Mouse (Mus musculus): Measurements from ENCODE around the gene Alox12. TPM values are rescaled to one million over a fixed set of nuclear protein-coding genes. Genes with fewer than 3 reads are reported as not detected.

Alox12 gene
- total RNA-seq, 1 experiment = 0.49 TPM

- Histone ChIP-seq H3K9me3 (ENCODE audit: control insufficient read depth, insufficient read depth, low read depth, low read length) (no peaks in the 10 kb centered on the region), H3K27ac (ENCODE audit: insufficient read depth, low read depth, low read length, poor library complexity, severe bottlenecking) (no peak overlapping the region), H3K9ac (ENCODE audit: insufficient read depth, low read depth, low read length, poor library complexity, severe bottlenecking) (no peak overlapping the region), H3K4me3 (ENCODE audit: insufficient read depth in 1 of 2, low read depth in 1 of 2, low read length in 2 of 2, poor library complexity in 1 of 2, severe bottlenecking in 1 of 2) (no peak overlapping the region), H3K36me3 (ENCODE audit: control insufficient read depth, insufficient read depth, low read length, poor library complexity, severe bottlenecking) (no peaks in the 10 kb centered on the region), H3K4me1 (ENCODE audit: control insufficient read depth in 2 of 2, insufficient read depth in 2 of 2, low read length in 2 of 2, poor library complexity in 1 of 2) (peaks cover 0 to 11% of the 10 kb centered on the region in 2 experiments; a peak in 1 of 4 replicates)
- in situ Hi-C loops (cut with MboI; ENCODE audit: low sequenced_read_pairs in 2 of 2, unreplicated experiment in 2 of 2) = no loop called here
- no peak for TF ChIP-seq HCFC1 (IDR thresholded peaks at IDR 0.05; ENCODE audit: borderline replicate concordance, insufficient read depth, low read length)
- no peak for TF ChIP-seq ZNF384 (IDR thresholded peaks at IDR 0.05; ENCODE audit: low read depth, low read length)
- DNase-seq (ENCODE audit: low read depth, low spot score) = no peak
Measured at GRCm38 (mm10) chr11:70293881-70294280, 38.7 kb upstream of the Alox12 start.

- Histone ChIP-seq H3K4me3 (ENCODE audit: insufficient read depth in 1 of 2, low read depth in 1 of 2, low read length in 2 of 2, poor library complexity in 1 of 2, severe bottlenecking in 1 of 2) (no peak overlapping the region), H3K27ac (ENCODE audit: insufficient read depth, low read depth, low read length, poor library complexity, severe bottlenecking) (no peak overlapping the region), H3K9me3 (ENCODE audit: control insufficient read depth, insufficient read depth, low read depth, low read length) (no peaks in the 10 kb centered on the region), H3K4me1 (ENCODE audit: control insufficient read depth in 2 of 2, insufficient read depth in 2 of 2, low read length in 2 of 2, poor library complexity in 1 of 2) (peaks cover 0 to 11% of the 10 kb centered on the region in 2 experiments; a peak in 1 of 4 replicates), H3K36me3 (ENCODE audit: control insufficient read depth, insufficient read depth, low read length, poor library complexity, severe bottlenecking) (no peaks in the 10 kb centered on the region), H3K9ac (ENCODE audit: insufficient read depth, low read depth, low read length, poor library complexity, severe bottlenecking) (no peak overlapping the region)
- no peak for TF ChIP-seq ZNF384 (IDR thresholded peaks at IDR 0.05; ENCODE audit: low read depth, low read length)
- TF ChIP-seq MAFK (IDR thresholded peaks at IDR 0.05; ENCODE audit: insufficient read depth, low read depth, low read length) = no peak
- TF ChIP-seq HCFC1 (IDR thresholded peaks at IDR 0.05; ENCODE audit: borderline replicate concordance, insufficient read depth, low read length) = no peak
- TF ChIP-seq ZC3H11A (IDR thresholded peaks at IDR 0.05; ENCODE audit: borderline replicate concordance, low read depth, low read length) = no peak
- no peak for TF ChIP-seq CHD2 (IDR thresholded peaks at IDR 0.05; ENCODE audit: low read depth, low read length)
- DNase-seq (ENCODE audit: low read depth, low spot score) = no peak
- in situ Hi-C loops (cut with MboI; ENCODE audit: low sequenced_read_pairs in 2 of 2, unreplicated experiment in 2 of 2) = no loop called here
Measured at GRCm38 (mm10) chr11:70291235-70291634, 36.1 kb upstream of the Alox12 start.

GRCm38 (mm10) chr11:70289236-70289635 lies 34.1 kb upstream of the Alox12 start:
- in situ Hi-C loops (cut with MboI; ENCODE audit: low sequenced_read_pairs in 2 of 2, unreplicated experiment in 2 of 2) = no loop called here
- H3K36me3 ChIP-seq (ENCODE audit: control insufficient read depth, insufficient read depth, low read length, poor library complexity, severe bottlenecking) = no peaks in the 10 kb centered on the region
- no peak overlapping the region for H3K4me3 ChIP-seq (ENCODE audit: insufficient read depth in 1 of 2, low read depth in 1 of 2, low read length in 2 of 2, poor library complexity in 1 of 2, severe bottlenecking in 1 of 2)
- DNase-seq (ENCODE audit: low read depth, low spot score) = no peak
- TF ChIP-seq HCFC1 (IDR thresholded peaks at IDR 0.05; ENCODE audit: borderline replicate concordance, insufficient read depth, low read length) (no peak), ZC3H11A (IDR thresholded peaks at IDR 0.05; ENCODE audit: borderline replicate concordance, low read depth, low read length) (no peak), CHD2 (IDR thresholded peaks at IDR 0.05; ENCODE audit: low read depth, low read length) (no peak), ZNF384 (IDR thresholded peaks at IDR 0.05; ENCODE audit: low read depth, low read length) (no peak), MAFK (IDR thresholded peaks at IDR 0.05; ENCODE audit: insufficient read depth, low read depth, low read length) (no peak)
- no peak overlapping the region for H3K9ac ChIP-seq (ENCODE audit: insufficient read depth, low read depth, low read length, poor library complexity, severe bottlenecking)
- no peaks in the 10 kb centered on the region for H3K9me3 ChIP-seq (ENCODE audit: control insufficient read depth, insufficient read depth, low read depth, low read length)
- no peak overlapping the region for H3K27ac ChIP-seq (ENCODE audit: insufficient read depth, low read depth, low read length, poor library complexity, severe bottlenecking)
- H3K4me1 ChIP-seq (ENCODE audit: control insufficient read depth in 2 of 2, insufficient read depth in 2 of 2, low read length in 2 of 2, poor library complexity in 1 of 2) = peaks cover 0 to 11% of the 10 kb centered on the region in 2 experiments; a peak in 1 of 4 replicates

- no peaks in the 10 kb centered on the region for H3K9me3 ChIP-seq (ENCODE audit: control insufficient read depth, insufficient read depth, low read depth, low read length)
- no peak overlapping the region for H3K9ac ChIP-seq (ENCODE audit: insufficient read depth, low read depth, low read length, poor library complexity, severe bottlenecking)
- H3K27ac ChIP-seq (ENCODE audit: insufficient read depth, low read depth, low read length, poor library complexity, severe bottlenecking) = no peak overlapping the region
- H3K36me3 ChIP-seq (ENCODE audit: control insufficient read depth, insufficient read depth, low read length, poor library complexity, severe bottlenecking) = no peaks in the 10 kb centered on the region
- H3K4me1 ChIP-seq (ENCODE audit: control insufficient read depth in 2 of 2, insufficient read depth in 2 of 2, low read length in 2 of 2, poor library complexity in 1 of 2) = peaks cover 0 to 11% of the 10 kb centered on the region in 2 experiments; a peak in 1 of 4 replicates
- DNase-seq (ENCODE audit: low read depth, low spot score) = no peak
- TF ChIP-seq CHD2 (IDR thresholded peaks at IDR 0.05; ENCODE audit: low read depth, low read length) = no peak
- no peak for TF ChIP-seq ZNF384 (IDR thresholded peaks at IDR 0.05; ENCODE audit: low read depth, low read length)
- TF ChIP-seq ZC3H11A (IDR thresholded peaks at IDR 0.05; ENCODE audit: borderline replicate concordance, low read depth, low read length) = no peak
- no peak for TF ChIP-seq HCFC1 (IDR thresholded peaks at IDR 0.05; ENCODE audit: borderline replicate concordance, insufficient read depth, low read length)
- no peak for TF ChIP-seq MAFK (IDR thresholded peaks at IDR 0.05; ENCODE audit: insufficient read depth, low read depth, low read length)
- in situ Hi-C loops (cut with MboI; ENCODE audit: low sequenced_read_pairs in 2 of 2, unreplicated experiment in 2 of 2) = no loop called here
- H3K4me3 ChIP-seq (ENCODE audit: insufficient read depth in 1 of 2, low read depth in 1 of 2, low read length in 2 of 2, poor library complexity in 1 of 2, severe bottlenecking in 1 of 2) = no peak overlapping the region
Measured at GRCm38 (mm10) chr11:70288102-70288501, 32.9 kb upstream of the Alox12 start.

GRCm38 (mm10) chr11:70285686-70286085 lies 30.5 kb upstream of the Alox12 start:
- no peak for DNase-seq (ENCODE audit: low read depth, low spot score)
- no peak overlapping the region for H3K9ac ChIP-seq (ENCODE audit: insufficient read depth, low read depth, low read length, poor library complexity, severe bottlenecking)
- H3K4me1 ChIP-seq (ENCODE audit: control insufficient read depth in 2 of 2, insufficient read depth in 2 of 2, low read length in 2 of 2, poor library complexity in 1 of 2) = peaks cover 0 to 7% of the 10 kb centered on the region in 2 experiments; a peak in 1 of 4 replicates
- H3K36me3 ChIP-seq (ENCODE audit: control insufficient read depth, insufficient read depth, low read length, poor library complexity, severe bottlenecking) = no peaks in the 10 kb centered on the region
- in situ Hi-C loops (cut with MboI; ENCODE audit: low sequenced_read_pairs in 2 of 2, unreplicated experiment in 2 of 2) = no loop called here
- H3K9me3 ChIP-seq (ENCODE audit: control insufficient read depth, insufficient read depth, low read depth, low read length) = no peaks in the 10 kb centered on the region
- TF ChIP-seq CHD2 (IDR thresholded peaks at IDR 0.05; ENCODE audit: low read depth, low read length) = no peak
- no peak for TF ChIP-seq MAFK (IDR thresholded peaks at IDR 0.05; ENCODE audit: insufficient read depth, low read depth, low read length)
- no peak for TF ChIP-seq ZNF384 (IDR thresholded peaks at IDR 0.05; ENCODE audit: low read depth, low read length)
- no peak for TF ChIP-seq ZC3H11A (IDR thresholded peaks at IDR 0.05; ENCODE audit: borderline replicate concordance, low read depth, low read length)
- TF ChIP-seq HCFC1 (IDR thresholded peaks at IDR 0.05; ENCODE audit: borderline replicate concordance, insufficient read depth, low read length) = no peak
- H3K4me3 ChIP-seq (ENCODE audit: insufficient read depth in 1 of 2, low read depth in 1 of 2, low read length in 2 of 2, poor library complexity in 1 of 2, severe bottlenecking in 1 of 2) = no peak overlapping the region
- H3K27ac ChIP-seq (ENCODE audit: insufficient read depth, low read depth, low read length, poor library complexity, severe bottlenecking) = no peak overlapping the region
